Mouse (Mus musculus) intestine, postnatal 0 days (tissue): ENCODE results near the gene H2al2a. TPM values are rescaled to one million over a fixed set of nuclear protein-coding genes. Genes with fewer than 3 reads are reported as not detected.

ENCODE experiments used
- ATAC-seq: fragments of 200-750 bp; cut with Nextera tagmentation; 2 replicates; pipeline ENCODE4 v1.8.0; 2017; ENCODE audit warnings: mild to moderate bottlenecking, moderate TSS enrichment, moderate library complexity
- H3K27ac ChIP-seq: fragments of 300-500 bp; sonication (generic); 2 replicates; pipeline ENCODE4 v1.5.1; 2014; ENCODE audit warnings: mild to moderate bottlenecking, low read depth, low read length, moderate library complexity
- H3K27me3 ChIP-seq: fragments of 300-500 bp; sonication (generic); replicated peaks from 2 replicates; pipeline ENCODE4 v1.6.1; 2014; ENCODE audit warnings: low read length, mixed read lengths; ENCODE audit not compliant: control insufficient read depth, insufficient read depth
- H3K36me3 ChIP-seq: fragments of 300-500 bp; sonication (generic); 2 replicates; pipeline ENCODE4 v1.6.1; 2014; ENCODE audit warnings: mild to moderate bottlenecking, moderate library complexity; ENCODE audit not compliant: control insufficient read depth, insufficient read depth
- H3K4me1 ChIP-seq: fragments of 300-500 bp; sonication (generic); replicated peaks from 2 replicates; pipeline ENCODE4 v1.6.1; 2014; ENCODE audit warnings: antibody characterized with exemption, low read length, mixed read lengths; ENCODE audit not compliant: control insufficient read depth, insufficient read depth
- H3K4me2 ChIP-seq: fragments of 300-500 bp; sonication (generic); replicated peaks from 2 replicates; pipeline ENCODE4 v1.6.1; 2014; ENCODE audit warnings: low read depth, mild to moderate bottlenecking, moderate library complexity
- H3K4me3 ChIP-seq: fragments of 300-500 bp; sonication (generic); 2 replicates; pipeline ENCODE4 v1.5.1; 2014; ENCODE audit warnings: low read depth, low read length
- H3K9ac ChIP-seq: fragments of 300-500 bp; sonication (generic); 2 replicates; pipeline ENCODE4 v1.6.1; 2014; ENCODE audit warnings: mild to moderate bottlenecking, low read depth, low read length
- H3K9me3 ChIP-seq: fragments of 300-500 bp; sonication (generic); 2 replicates; pipeline ENCODE4 v1.6.1; 2016; ENCODE audit warnings: mixed run types; ENCODE audit not compliant: control insufficient read depth
- CTCF ChIP-seq: sonication (generic); IDR thresholded peaks from 2 replicates; pipeline ENCODE4 v1.5.1; 2016; ENCODE audit warnings: low read depth, mild to moderate bottlenecking, control low read depth, antibody characterized with exemption, moderate library complexity
- WGBS: fragments of 180-500 bp; shearing (Covaris S2); extraction: QIAGEN DNeasy Blood & Tissue Kit; methylation state at CpG from one replicate; pipeline ENCODE4 v1.1.7; 2014; 5-methylcytosine and 5-hydroxymethylcytosine counted together
- polyA plus RNA-seq: library from polyadenylated mRNA; unstranded; fragments of >200 nt; fragmentation: Nextera tagmentation; extraction: Ambion mirVana; gene quantifications from 2 replicates; pipeline ENCODE4 v1.2.1, GENCODE M21; 2015

The H2al2a gene
- polyA plus RNA-seq, 1 experiment from 2014 or later: not detected

- Histone ChIP-seq H3K9ac (no peak overlapping the region), H3K36me3 (no peaks in the 10 kb centered on the region), H3K4me3 (no peak overlapping the region), H3K9me3 (no peaks in the 10 kb centered on the region), H3K27me3 (no peaks in the 10 kb centered on the region), H3K4me2 (no peak overlapping the region), H3K4me1 (no peaks in the 10 kb centered on the region), H3K27ac (no peak overlapping the region)
- ATAC-seq: no peak
- 77% methylated on average over 4 of the region's 4 CpGs for WGBS
- no peak for TF ChIP-seq CTCF
Measured at GRCm38 (mm10) chr2:18004286-18004685, 7.5 kb upstream of the H2al2a start.

- no peak overlapping the region for H3K9ac ChIP-seq
- no peaks in the 10 kb centered on the region for H3K27me3 ChIP-seq
- no peaks in the 10 kb centered on the region for H3K36me3 ChIP-seq
- no peak overlapping the region for H3K4me2 ChIP-seq
- TF ChIP-seq CTCF: no peak
- H3K4me3 ChIP-seq: no peak overlapping the region
- H3K4me1 ChIP-seq: no peaks in the 10 kb centered on the region
- H3K9me3 ChIP-seq: no peaks in the 10 kb centered on the region
- no peak for ATAC-seq
- H3K27ac ChIP-seq: no peak overlapping the region
- 89% methylated on average over 3 of the region's 3 CpGs for WGBS
Measured at GRCm38 (mm10) chr2:18002306-18002705, 5.5 kb upstream of the H2al2a start.

- no peaks in the 10 kb centered on the region for H3K4me1 ChIP-seq
- no peak for TF ChIP-seq CTCF
- no peak for ATAC-seq
Measured at GRCm38 (mm10) chr2:17989562-17989961, 7.2 kb downstream of the H2al2a start.

GRCm38 (mm10) chr2:17989115-17989514 is 7.6 kb downstream of the H2al2a start:
- no peaks in the 10 kb centered on the region for H3K36me3 ChIP-seq
- WGBS: 83% methylated on average over 3 of the region's 3 CpGs
- no peak for TF ChIP-seq CTCF
- no peak overlapping the region for H3K4me2 ChIP-seq
- no peak for ATAC-seq
- no peaks in the 10 kb centered on the region for H3K27me3 ChIP-seq
- H3K9me3 ChIP-seq: 0 out of 2 replicates have a peak, but pooled peaks cover 5% of the 10 kb centered on the region
- H3K9ac ChIP-seq: no peak overlapping the region
- H3K27ac ChIP-seq: no peak overlapping the region
- H3K4me1 ChIP-seq: no peaks in the 10 kb centered on the region
- H3K4me3 ChIP-seq: no peak overlapping the region

More at GRCm38 (mm10) chr2:17989562-17989961, 7.2 kb downstream of the H2al2a start:
- Histone ChIP-seq H3K27ac (no peak overlapping the region), H3K36me3 (no peaks in the 10 kb centered on the region), H3K9me3 (0 out of 2 replicates have a peak, but pooled peaks cover 5% of the 10 kb centered on the region), H3K27me3 (no peaks in the 10 kb centered on the region), H3K9ac (no peak overlapping the region), H3K4me2 (no peak overlapping the region), H3K4me3 (no peak overlapping the region)

- TF ChIP-seq CTCF: no peak
- no peak overlapping the region for H3K4me3 ChIP-seq
- no peak overlapping the region for H3K27ac ChIP-seq
- no peaks in the 10 kb centered on the region for H3K4me1 ChIP-seq
- H3K9ac ChIP-seq: no peak overlapping the region
- no peak overlapping the region for H3K4me2 ChIP-seq
- H3K36me3 ChIP-seq: no peaks in the 10 kb centered on the region
- H3K27me3 ChIP-seq: no peaks in the 10 kb centered on the region
- H3K9me3 ChIP-seq: 0 out of 2 replicates have a peak, but pooled peaks cover 5% of the 10 kb centered on the region
- 79% methylated on average over 3 of the region's 3 CpGs for WGBS
- ATAC-seq: peak; percentile 38; the same call in 1 of the 2 replicates
Measured at GRCm38 (mm10) chr2:17986694-17987093, 10.1 kb downstream of the H2al2a start.

- no peaks in the 10 kb centered on the region for H3K36me3 ChIP-seq
Measured at GRCm38 (mm10) chr2:17984774-17985173, 12.0 kb downstream of the H2al2a start.

GRCm38 (mm10) chr2:17982747-17983146 is 14.0 kb downstream of the H2al2a start:
- H3K36me3 ChIP-seq: no peaks in the 10 kb centered on the region
- no peak overlapping the region for H3K9ac ChIP-seq
- H3K27me3 ChIP-seq: no peaks in the 10 kb centered on the region
- no peaks in the 10 kb centered on the region for H3K4me1 ChIP-seq
- no peak overlapping the region for H3K4me2 ChIP-seq
- no peak overlapping the region for H3K27ac ChIP-seq
- WGBS: 76% methylated on average over 1 of the region's 1 CpGs
- no peak overlapping the region for H3K4me3 ChIP-seq
- 0 out of 2 replicates have a peak, but pooled peaks cover 5% of the 10 kb centered on the region for H3K9me3 ChIP-seq
- no peak for ATAC-seq
- no peak for TF ChIP-seq CTCF

More at GRCm38 (mm10) chr2:17984774-17985173, 12.0 kb downstream of the H2al2a start:
- no peak for ATAC-seq
- H3K9me3 ChIP-seq: 0 out of 2 replicates have a peak, but pooled peaks cover 5% of the 10 kb centered on the region
- no peak overlapping the region for H3K27ac ChIP-seq
- no peaks in the 10 kb centered on the region for H3K4me1 ChIP-seq
- no peak overlapping the region for H3K4me3 ChIP-seq
- no peak overlapping the region for H3K4me2 ChIP-seq
- no peaks in the 10 kb centered on the region for H3K27me3 ChIP-seq
- H3K9ac ChIP-seq: no peak overlapping the region
- TF ChIP-seq CTCF: no peak
- 91% methylated on average over 3 of the region's 3 CpGs for WGBS
